Mouse (Mus musculus): ENCODE results near the gene A630010A05Rik.
"Not testable (repeated sequence)": the region's sequence is repeated elsewhere in the genome, so short reads cannot be mapped to it uniquely, and the experiment has no call there.

DNA sequence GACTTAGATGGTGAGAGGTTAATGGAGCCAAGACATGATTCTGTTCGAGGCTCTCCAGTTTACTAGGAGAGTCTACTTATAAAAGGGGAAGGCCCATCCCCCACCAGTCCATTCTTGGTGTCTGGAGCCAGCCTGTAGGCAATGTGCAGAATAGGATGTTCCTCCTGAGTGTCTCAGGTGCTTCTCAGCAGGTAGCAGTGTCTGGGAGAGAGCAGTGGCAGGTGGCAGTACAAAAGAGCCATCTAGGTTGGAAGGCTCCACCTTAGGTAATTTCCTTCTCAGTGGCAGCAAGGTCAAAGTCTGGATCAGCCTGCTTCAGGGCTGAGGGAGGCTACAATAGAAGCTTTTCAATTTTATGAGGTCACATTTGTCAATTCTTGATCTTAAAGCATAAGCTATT, 4.9 kb upstream of the A630010A05Rik start:
- not testable (repeated sequence) for TF ChIP-seq CTCF, EP300 (IDR thresholded peaks at IDR 0.05; ENCODE audit: low read depth)

Data from heart, postnatal 0 days (tissue).